Mouse (Mus musculus): ENCODE measurements at regions not wholly inside any gene's neighbourhood (a gene's known extent, or its start where the extent isn't known, plus 50 kb on each side); places are given as distances from the start of the nearest gene placed in this dataset.

- no peak for TF ChIP-seq CTCF (IDR thresholded peaks at IDR 0.05; ENCODE audit: low read depth)
- TF ChIP-seq EP300 (IDR thresholded peaks at IDR 0.05; ENCODE audit: low read depth), result no peak
These were observed 73.7 kb upstream of the Tmem200a start for GRCm38 (mm10) chr10:26152586-26152985.
